Mouse (Mus musculus) fat pad, adult 2 months (tissue): ENCODE results near the gene Pde1c.
"Not testable (repeated sequence)": the region's sequence is repeated elsewhere in the genome, so short reads cannot be mapped to it uniquely, and the experiment has no call there.

Source experiments
- DNase-seq: peaks from one replicate; pipeline ENCODE4 v3.0.0-alpha.2; 2011; ENCODE audit warnings: low read depth, low spot score; ENCODE audit errors: extremely low read depth

Gene Pde1c

GRCm38 (mm10) chr6:56568470-56569372 lies at the start of gene Pde1c:
Pde1c (minus strand) TSS chr6:56569103.
- DNase-seq: no peak

GRCm38 (mm10) chr6:56616982-56617613 lies 48.2 kb upstream of the Pde1c start:
- no peak for DNase-seq

DNA sequence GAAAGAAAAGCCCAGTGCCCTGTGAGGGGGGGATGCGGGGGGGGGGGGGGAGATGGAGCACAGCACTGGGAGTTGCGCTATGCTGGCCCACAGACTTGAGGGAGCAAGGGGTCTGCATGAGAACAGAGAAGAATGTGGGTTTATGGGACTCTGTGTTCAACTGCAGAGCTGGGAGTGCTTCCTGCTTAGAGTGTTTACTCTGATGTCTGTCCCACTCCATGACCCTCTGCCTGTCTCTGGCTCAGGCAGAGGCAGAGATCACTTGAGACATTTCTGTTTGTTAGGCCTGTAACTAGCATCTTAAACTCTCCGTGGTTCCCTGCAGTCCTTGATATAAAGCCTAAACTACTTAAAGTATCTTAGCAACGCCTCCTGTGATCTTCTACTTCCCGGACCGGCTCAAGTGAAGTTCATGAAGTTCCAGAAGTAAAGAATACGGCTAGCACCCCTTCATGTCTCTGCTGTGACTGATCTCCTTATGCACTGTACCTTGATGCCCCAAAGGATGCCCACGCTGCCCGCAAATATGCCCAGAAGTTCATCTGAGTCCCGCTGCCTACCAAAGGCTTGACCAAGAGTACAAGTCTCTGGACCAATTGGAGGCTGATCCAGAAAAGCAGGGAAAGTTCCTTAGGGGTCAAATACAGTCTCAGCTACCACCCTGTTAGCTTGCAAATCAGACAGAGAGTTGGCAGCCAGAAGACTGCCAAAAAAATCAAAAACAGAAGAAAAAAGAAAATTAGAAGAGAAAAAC lies 47.5 kb upstream of the Pde1c start:
- DNase-seq: no peak

GRCm38 (mm10) chr6:56609529-56609928 lies 40.6 kb upstream of the Pde1c start:
- not testable (repeated sequence) for DNase-seq

- no peak for DNase-seq
Observed at GRCm38 (mm10) chr6:56608277-56608676, 39.4 kb upstream of the Pde1c start.

- no peak for DNase-seq
Observed at GRCm38 (mm10) chr6:56579568-56579967, 10.7 kb upstream of the Pde1c start.

- DNase-seq: no peak
Observed at GRCm38 (mm10) chr6:56560891-56561290, 8.0 kb downstream of the Pde1c start.

GRCm38 (mm10) chr6:56560474-56560888 lies 8.4 kb downstream of the Pde1c start:
- DNase-seq: no peak

DNA sequence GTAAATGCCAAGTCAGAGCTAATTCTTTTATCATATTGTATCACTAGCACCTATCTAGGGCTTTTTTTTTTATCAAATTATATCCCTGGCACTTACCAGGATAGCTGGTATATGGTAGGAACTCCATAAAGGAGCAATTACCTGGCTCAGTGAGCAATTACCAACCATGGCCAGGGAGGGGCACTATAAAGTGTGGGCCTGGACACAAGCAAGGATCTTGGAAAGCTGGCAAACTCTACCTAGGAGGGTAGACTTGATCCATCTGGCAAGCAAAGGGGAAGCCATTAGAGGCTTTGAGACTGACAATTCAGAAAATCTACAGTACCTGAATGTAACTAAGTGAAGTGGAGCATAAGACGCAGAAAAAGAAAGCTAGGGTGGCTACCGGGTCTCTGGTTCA lies 10.2 kb downstream of the Pde1c start:
- no peak for DNase-seq

- no peak for DNase-seq
Observed at GRCm38 (mm10) chr6:56555848-56556247, 13.1 kb downstream of the Pde1c start.

- DNase-seq: no peak
Observed at GRCm38 (mm10) chr6:56555382-56555781, 13.5 kb downstream of the Pde1c start.

- DNase-seq: no peak
Observed at GRCm38 (mm10) chr6:56551022-56551421, 17.9 kb downstream of the Pde1c start.

GRCm38 (mm10) chr6:56540247-56540646 lies 28.7 kb downstream of the Pde1c start:
- no peak for DNase-seq

DNA sequence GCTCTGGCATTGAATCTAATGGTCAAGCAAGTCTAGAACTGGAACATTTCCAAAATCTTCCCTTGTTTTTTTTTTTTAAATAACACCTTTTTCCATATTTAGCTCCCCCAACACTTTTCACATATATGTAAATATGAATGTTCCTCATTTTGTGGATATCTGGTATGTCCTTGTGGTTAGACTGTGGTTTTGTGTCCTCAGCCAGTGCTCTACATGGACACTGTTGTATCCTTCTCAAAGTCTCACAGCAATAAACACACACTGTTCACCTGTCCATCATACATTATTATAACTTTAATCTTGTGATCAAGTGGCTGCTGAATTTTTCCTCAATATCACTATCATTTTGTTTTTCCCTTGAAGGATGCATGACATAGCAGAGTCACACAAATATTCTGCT lies 34.2 kb downstream of the Pde1c start:
- DNase-seq: no peak

DNA sequence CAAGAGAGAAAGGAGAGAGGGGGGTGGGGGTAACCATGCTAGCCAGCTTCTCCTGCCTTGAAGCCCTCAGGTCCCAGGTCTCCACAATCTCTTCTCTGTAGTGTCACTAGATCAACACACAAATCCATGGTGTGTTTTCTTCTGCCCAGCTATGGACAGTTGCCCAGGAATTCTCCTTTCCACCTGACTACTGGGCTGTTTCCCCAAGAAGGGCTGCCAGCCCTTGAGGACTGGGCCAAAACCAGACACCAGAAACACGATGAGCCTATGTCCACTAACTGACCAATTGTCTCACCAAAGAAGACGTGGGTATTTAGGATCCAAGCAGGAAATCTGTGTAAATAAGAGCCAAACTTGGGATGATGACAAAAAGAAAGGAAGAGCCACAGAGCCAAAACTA lies 36.6 kb downstream of the Pde1c start:
- DNase-seq: no peak

- DNase-seq: no peak
Observed at GRCm38 (mm10) chr6:56523938-56524866, 44.7 kb downstream of the Pde1c start.

DNA sequence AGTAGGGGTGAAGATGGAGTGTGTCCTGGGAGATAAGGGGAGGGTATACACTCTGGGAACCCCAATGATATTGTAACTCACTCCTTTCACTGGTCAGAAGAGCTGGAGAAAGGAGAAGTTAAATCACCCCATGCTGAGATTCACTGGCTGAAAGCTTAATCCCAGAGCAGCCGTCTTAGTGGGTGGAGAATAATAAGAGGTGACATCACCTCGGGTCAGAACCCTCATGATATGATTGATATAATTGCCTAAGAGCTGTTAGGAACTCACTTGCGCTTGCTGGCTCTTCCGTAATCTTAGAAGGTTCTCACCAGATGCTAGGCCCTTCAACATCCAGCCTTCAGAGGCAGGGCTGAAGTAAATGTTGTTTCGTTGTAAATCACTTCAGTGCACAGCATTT lies 79.7 kb downstream of the Pde1c start:
- no peak for DNase-seq

GRCm38 (mm10) chr6:56485078-56485477 lies 83.8 kb downstream of the Pde1c start:
- no peak for DNase-seq

- no peak for DNase-seq
Observed at GRCm38 (mm10) chr6:56480914-56481482, 87.9 kb downstream of the Pde1c start.

- DNase-seq: no peak
Observed at GRCm38 (mm10) chr6:56476581-56476980, 92.3 kb downstream of the Pde1c start.
